Mouse (Mus musculus) forebrain, embryonic 16.5 days (tissue): Measurements from ENCODE around the gene Gm20894. TPM values are rescaled to one million over a fixed set of nuclear protein-coding genes. Genes with fewer than 3 reads are reported as not detected.
"Not testable (repeated sequence)": the region's sequence is repeated elsewhere in the genome, so short reads cannot be mapped to it uniquely, and the experiment has no call there.

Experiments used
- ATAC-seq: fragments of 200-750 bp; cut with Nextera tagmentation; 2 replicates; pipeline ENCODE4 v1.8.0; 2017; ENCODE audit warnings: mild to moderate bottlenecking, moderate library complexity
- H3K27ac ChIP-seq: fragments of 300-500 bp; sonication (generic); 2 replicates; pipeline ENCODE4 v1.5.1; 2014; ENCODE audit warnings: low read length, control low read depth
- H3K27me3 ChIP-seq: fragments of 300-500 bp; sonication (generic); replicated peaks from 2 replicates; pipeline ENCODE4 v1.6.1; 2014; ENCODE audit warnings: low read length; ENCODE audit not compliant: control insufficient read depth, insufficient read depth
- H3K36me3 ChIP-seq: fragments of 300-500 bp; sonication (generic); 2 replicates; pipeline ENCODE4 v1.6.1; 2014; ENCODE audit not compliant: control insufficient read depth, insufficient read depth
- H3K4me1 ChIP-seq: fragments of 300-500 bp; sonication (generic); replicated peaks from 2 replicates; pipeline ENCODE4 v1.6.1; 2014; ENCODE audit warnings: low read length; ENCODE audit not compliant: control insufficient read depth, insufficient read depth
- H3K4me2 ChIP-seq: fragments of 300-500 bp; sonication (generic); 2 replicates; pipeline ENCODE4 v1.6.1; 2014; ENCODE audit warnings: mild to moderate bottlenecking, low read length, control low read depth
- H3K4me3 ChIP-seq: fragments of 300-500 bp; sonication (generic); replicated peaks from 2 replicates; pipeline ENCODE4 v1.5.1; 2014; ENCODE audit warnings: mild to moderate bottlenecking, low read length, control low read depth
- H3K9ac ChIP-seq: fragments of 300-500 bp; sonication (generic); replicated peaks from 2 replicates; pipeline ENCODE4 v1.6.1; 2014; ENCODE audit warnings: low read depth, low read length, control low read depth
- H3K9me3 ChIP-seq: fragments of 300-500 bp; sonication (generic); 2 replicates; pipeline ENCODE4 v1.6.1; 2016; ENCODE audit warnings: low read length; ENCODE audit not compliant: control insufficient read depth
- WGBS: fragments of 180-500 bp; shearing (Covaris S2); extraction: QIAGEN DNeasy Blood & Tissue Kit; methylation state at CpG from one replicate; pipeline ENCODE4 v1.1.7; 2014; 5-methylcytosine and 5-hydroxymethylcytosine counted together
- polyA plus RNA-seq: library from polyadenylated mRNA; unstranded; fragments of >200 nt; fragmentation: Nextera tagmentation; extraction: Ambion mirVana; gene quantifications from 2 replicates; pipeline ENCODE4 v1.2.1, GENCODE M21; 2015

Gene Gm20894
- not detected in 2 replicates for polyA plus RNA-seq

DNA sequence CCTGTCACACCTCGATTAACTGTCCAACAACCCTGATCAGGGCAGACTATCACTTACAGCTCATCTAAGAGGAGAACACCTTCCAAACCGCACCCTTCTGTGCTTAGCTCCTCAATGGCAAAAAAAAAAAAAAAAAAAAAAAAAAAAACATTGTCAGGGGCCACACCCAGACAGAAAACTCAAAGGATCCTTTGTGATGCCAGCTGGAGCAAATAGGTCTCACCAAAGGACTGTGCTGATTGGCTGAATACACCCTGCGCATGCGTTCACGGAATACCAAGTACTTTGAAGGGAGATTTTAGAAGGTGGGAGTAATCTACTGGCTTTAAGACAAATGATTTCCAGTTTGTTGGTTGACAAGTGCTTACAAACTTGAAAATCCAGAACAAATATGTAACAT lies at the start of gene Gm20894:
TSS of gene Gm20894 (minus strand) at position 101 of the 400 bp plus-strand sequence.
- H3K4me2 ChIP-seq, H3K4me3 ChIP-seq, H3K4me1 ChIP-seq, H3K27me3 ChIP-seq, H3K27ac ChIP-seq, H3K9ac ChIP-seq, ATAC-seq, H3K36me3 ChIP-seq, H3K9me3 ChIP-seq: not testable (repeated sequence)
- WGBS: no CpG with 5 or more reads among the region's 5 CpGs
